Mouse (Mus musculus): ENCODE results near the gene Gm3839.

- no peak for TF ChIP-seq ZC3H11A (IDR thresholded peaks at IDR 0.05; ENCODE audit: low read depth, low read length)
- no peak for TF ChIP-seq CHD2 (IDR thresholded peaks at IDR 0.05; ENCODE audit: low read length)
- no peak for TF ChIP-seq POLR2AphosphoS2 (IDR thresholded peaks at IDR 0.05; ENCODE audit: low read depth, low read length)
- TF ChIP-seq POLR2A (IDR thresholded peaks at IDR 0.05; ENCODE audit: low read depth, low read length), result no peak
- TF ChIP-seq CTCF (conservative IDR thresholded peaks at IDR 0.05 in 1 of 2, IDR thresholded peaks at IDR 0.05 in 1 of 2; ENCODE audit: low read depth in 2 of 2, low read length in 2 of 2), result peak; percentile 37 to 39; a peak in 3 of 4 replicates
- TF ChIP-seq USF1 (IDR thresholded peaks at IDR 0.05; ENCODE audit: low read depth, low read length), result no peak
- TF ChIP-seq EP300 (IDR thresholded peaks at IDR 0.05; ENCODE audit: low read length), result no peak
- TF ChIP-seq TCF12 (IDR thresholded peaks at IDR 0.05; ENCODE audit: low read depth, low read length), result no peak
- TF ChIP-seq BHLHE40 (IDR thresholded peaks at IDR 0.05; ENCODE audit: low read depth, low read length), result no peak
- no peak for TF ChIP-seq IRF4 (IDR thresholded peaks at IDR 0.05; ENCODE audit: low read depth, low read length)
- no peak for TF ChIP-seq ELF1 (IDR thresholded peaks at IDR 0.05; ENCODE audit: low read depth, low read length)
These were observed 49.4 kb downstream of the Gm3839 start for GRCm38 (mm10) chr14:11307079-11307478.
